Mouse (Mus musculus): ENCODE measurements around the gene Hist1h4d. TPM values are rescaled to one million over a fixed set of nuclear protein-coding genes. Genes with fewer than 3 reads are reported as not detected.
A peak's percentile ranks its signal among the peaks of the same experiment; 100 is the strongest.
"Not testable (repeated sequence)": the region's sequence is repeated elsewhere in the genome, so short reads cannot be mapped to it uniquely, and the experiment has no call there.

Gene Hist1h4d
- total and polyA plus RNA-seq, 3 experiments = 11.7 to 1,889 TPM; not detected in 1

- Histone ChIP-seq H3K9me3 (replicated peaks; ENCODE audit: insufficient read depth, low read length) (no peaks in the 10 kb centered on the region), H3K4me3 (ENCODE audit: control insufficient read depth in 1 of 2, insufficient read depth in 1 of 2, low read depth in 2 of 2, low read length in 2 of 2) (peak within 1 kb of the TSS; percentile 47 to 56), H3K27me3 (ENCODE audit: control insufficient read depth in 1 of 2, insufficient read depth in 2 of 2, low read length in 2 of 2) (no peaks in the 10 kb centered on the region), H3K9ac (ENCODE audit: control insufficient read depth, low read depth, low read length, poor library complexity, severe bottlenecking) (peak within 1 kb of the TSS; percentile 87), H3K4me1 (ENCODE audit: control insufficient read depth in 1 of 2, insufficient read depth in 2 of 2, low read length in 2 of 2) (peaks cover 2 to 6% of the 10 kb centered on the region in 2 experiments; a peak in 3 of 4 replicates), H3K27ac (ENCODE audit: control insufficient read depth, low read depth, low read length) (peak within 1 kb of the TSS; percentile 99), H3K79me2 (ENCODE audit: control insufficient read depth, insufficient read depth, low read length, poor library complexity) (no peaks in the 10 kb centered on the region), H3K36me3 (ENCODE audit: control insufficient read depth in 1 of 2, insufficient read depth in 2 of 2, low read length in 2 of 2) (peaks cover 0 to 23% of the 10 kb centered on the region in 2 experiments; a peak in 2 of 4 replicates)
- TF ChIP-seq CTCF (IDR thresholded peaks at IDR 0.05 in 2 of 3, conservative IDR thresholded peaks at IDR 0.05 in 1 of 3; ENCODE audit: control insufficient read depth in 1 of 3, insufficient read depth in 1 of 3, low read depth in 2 of 3, low read length in 3 of 3, poor library complexity in 1 of 3, severe bottlenecking in 1 of 3) = no peak
- no peak for TF ChIP-seq MAFK (IDR thresholded peaks at IDR 0.05; ENCODE audit: borderline replicate concordance, low read depth, low read length)
- no peak for TF ChIP-seq CHD1 (IDR thresholded peaks at IDR 0.05; ENCODE audit: low read depth, low read length)
- TF ChIP-seq JUND (IDR thresholded peaks at IDR 0.05; ENCODE audit: low read depth, low read length) = no peak
- peak; percentile 97 to 99 for TF ChIP-seq POLR2A (IDR thresholded peaks at IDR 0.05; ENCODE audit: control insufficient read depth in 1 of 2, insufficient read depth in 1 of 2, low read depth in 1 of 2, low read length in 2 of 2, poor library complexity in 1 of 2)
- no peak for TF ChIP-seq MAX (IDR thresholded peaks at IDR 0.05; ENCODE audit: low read length)
- peak; percentile 99 for TF ChIP-seq TBP (IDR thresholded peaks at IDR 0.05; ENCODE audit: low read depth, low read length)
- no peak for TF ChIP-seq SIN3A (IDR thresholded peaks at IDR 0.05; ENCODE audit: low read length)
- TF ChIP-seq POLR2AphosphoS5 (IDR thresholded peaks at IDR 0.05; ENCODE audit: borderline replicate concordance, low read depth, low read length) = peak; percentile 99; the same call in 1 of the 2 replicates
- peak; percentile 95; the same call in 1 of the 2 replicates for TF ChIP-seq UBTF (IDR thresholded peaks at IDR 0.05; ENCODE audit: borderline replicate concordance, insufficient read depth, low read depth, low read length)
- TF ChIP-seq ZMIZ1 (IDR thresholded peaks at IDR 0.05; ENCODE audit: low read depth, low read length) = no peak
- DNase-seq (ENCODE audit: low read depth, low spot score) = peak; percentile 96
Observed at GRCm38 (mm10) chr13:23543965-23544786, 37.2 kb upstream of the Hist1h4d start, which contains the start of gene Hist1h3f. Hist1h3f (plus strand) TSS chr13:23544052.

- H3K27me3 ChIP-seq (ENCODE audit: control insufficient read depth in 1 of 2, insufficient read depth in 2 of 2, low read length in 2 of 2); H3K4me1 ChIP-seq (ENCODE audit: control insufficient read depth in 1 of 2, insufficient read depth in 2 of 2, low read length in 2 of 2); H3K79me2 ChIP-seq (ENCODE audit: control insufficient read depth, insufficient read depth, low read length, poor library complexity); H3K9me3 ChIP-seq (replicated peaks; ENCODE audit: insufficient read depth, low read length): not testable (repeated sequence)
- Histone ChIP-seq H3K4me3 (ENCODE audit: control insufficient read depth in 1 of 2, insufficient read depth in 1 of 2, low read depth in 2 of 2, low read length in 2 of 2) (peak overlapping the region in 1 of 2 experiments; percentile 50; a peak in 1 of 4 replicates), H3K27ac (ENCODE audit: control insufficient read depth, low read depth, low read length) (peak overlapping the region; percentile 91), H3K36me3 (ENCODE audit: control insufficient read depth in 1 of 2, insufficient read depth in 2 of 2, low read length in 2 of 2) (peaks cover 0 to 28% of the 10 kb centered on the region in 2 experiments; a peak in 2 of 4 replicates), H3K9ac (ENCODE audit: control insufficient read depth, low read depth, low read length, poor library complexity, severe bottlenecking) (peak overlapping the region; percentile 75)
- DNase-seq (ENCODE audit: low read depth, low spot score) = peak; percentile 61
- TF ChIP-seq UBTF (IDR thresholded peaks at IDR 0.05; ENCODE audit: borderline replicate concordance, insufficient read depth, low read depth, low read length) (0 out of 2 replicates have a peak, but pooled peaks have one; percentile 66), POLR2A (IDR thresholded peaks at IDR 0.05; ENCODE audit: control insufficient read depth in 1 of 2, insufficient read depth in 1 of 2, low read depth in 1 of 2, low read length in 2 of 2, poor library complexity in 1 of 2) (peak in 1 of 2 experiments; percentile 80; a peak in 2 of 4 replicates)
Observed at GRCm38 (mm10) chr13:23544787-23545120, 36.6 kb upstream of the Hist1h4d start.

- Histone ChIP-seq H3K36me3 (ENCODE audit: control insufficient read depth in 1 of 2, insufficient read depth in 2 of 2, low read length in 2 of 2) (peaks cover 0 to 28% of the 10 kb centered on the region in 2 experiments; a peak in 2 of 4 replicates), H3K4me1 (ENCODE audit: control insufficient read depth in 1 of 2, insufficient read depth in 2 of 2, low read length in 2 of 2) (peaks cover 0 to 9% of the 10 kb centered on the region in 2 experiments; a peak in 2 of 4 replicates), H3K4me3 (ENCODE audit: control insufficient read depth in 1 of 2, insufficient read depth in 1 of 2, low read depth in 2 of 2, low read length in 2 of 2) (no peak overlapping the region), H3K79me2 (ENCODE audit: control insufficient read depth, insufficient read depth, low read length, poor library complexity) (no peaks in the 10 kb centered on the region; the same call in 1 of the 2 replicates), H3K9ac (ENCODE audit: control insufficient read depth, low read depth, low read length, poor library complexity, severe bottlenecking) (no peak overlapping the region), H3K27me3 (ENCODE audit: control insufficient read depth in 1 of 2, insufficient read depth in 2 of 2, low read length in 2 of 2) (no peaks in the 10 kb centered on the region), H3K9me3 (replicated peaks; ENCODE audit: insufficient read depth, low read length) (no peaks in the 10 kb centered on the region), H3K27ac (ENCODE audit: control insufficient read depth, low read depth, low read length) (no peak overlapping the region)
- TF ChIP-seq GATA1 (IDR thresholded peaks at IDR 0.05; ENCODE audit: low read depth, low read length) (peak; percentile 62), ZNF384 (IDR thresholded peaks at IDR 0.05; ENCODE audit: low read depth, low read length) (no peak)
- DNase-seq (ENCODE audit: low read depth, low spot score) = no peak
Observed at GRCm38 (mm10) chr13:23546694-23547093, 34.7 kb upstream of the Hist1h4d start.

Measured in MEL (cell line).